Mouse (Mus musculus): ENCODE measurements around the gene Notum. TPM values are rescaled to one million over a fixed set of nuclear protein-coding genes. Genes with fewer than 3 reads are reported as not detected.

Gene Notum
- polyA plus RNA-seq, 1 experiment from 2014 or later = 0.15 TPM

- Histone ChIP-seq H3K4me3 (no peak overlapping the region), H3K4me1 (peaks cover 12% of the 10 kb centered on the region), H3K27ac (no peak overlapping the region), H3K9ac (no peak overlapping the region), H3K9me3 (replicated peaks) (no peaks in the 10 kb centered on the region), H3K4me2 (no peak overlapping the region), H3K36me3 (ENCODE audit: poor library complexity, severe bottlenecking) (peaks cover 83% of the 10 kb centered on the region), H3K27me3 (peaks cover 17% of the 10 kb centered on the region)
- WGBS = 38% methylated on average over 8 of the region's 8 CpGs
- ATAC-seq = no peak
Measured at GRCm38 (mm10) chr11:120609250-120609649, 51.7 kb downstream of the Notum start.

DNA sequence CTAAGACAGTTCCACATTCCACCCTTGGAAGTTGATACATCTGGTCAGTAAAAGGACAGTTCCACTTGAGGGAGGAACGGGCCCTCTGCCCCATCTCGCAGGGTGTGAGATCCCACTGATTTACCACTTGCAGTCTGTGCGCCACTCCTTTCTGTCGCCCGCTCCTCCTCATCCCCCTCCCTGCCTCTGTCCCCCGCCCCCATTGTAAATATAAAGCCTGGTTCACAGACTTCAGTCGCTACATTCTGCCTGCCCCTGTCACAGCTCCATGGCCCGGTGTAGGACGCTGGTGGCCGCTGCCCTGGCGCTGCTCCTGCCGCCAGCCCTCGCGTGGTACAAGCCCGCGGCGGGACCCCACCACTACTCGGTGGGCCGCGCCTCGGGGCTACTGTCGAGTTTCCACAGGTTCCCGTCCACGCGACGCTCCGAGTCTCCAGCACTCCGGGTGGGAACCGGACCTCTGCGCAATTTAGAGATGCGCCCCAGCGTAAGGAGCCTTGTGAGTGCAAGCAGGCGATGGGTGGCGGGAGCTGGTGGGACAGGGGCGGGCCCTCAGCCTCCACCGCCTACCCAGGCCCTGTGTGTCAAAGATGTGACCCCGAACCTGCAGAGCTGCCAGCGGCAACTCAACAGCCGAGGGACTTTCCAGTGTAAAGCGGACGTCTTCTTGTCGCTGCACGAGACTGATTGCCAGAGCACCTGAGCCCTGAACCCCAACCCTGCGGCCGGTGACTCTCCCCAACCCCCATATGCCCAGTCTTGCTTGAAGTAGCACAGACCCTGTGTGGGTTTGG is 52.5 kb downstream of the Notum start, which contains the start of gene Npb:
Gene Npb (plus strand): TSS at position 237 of the 794 bp plus-strand sequence.
- Histone ChIP-seq H3K27me3 (peaks cover 17% of the 10 kb centered on the region), H3K4me1 (peaks cover 12% of the 10 kb centered on the region), H3K4me3 (peak within 1 kb of the TSS; percentile 22), H3K27ac (no peak within 1 kb of the TSS), H3K36me3 (ENCODE audit: poor library complexity, severe bottlenecking) (peaks cover 82% of the 10 kb centered on the region), H3K4me2 (peak within 1 kb of the TSS; percentile 49), H3K9ac (peak within 1 kb of the TSS; percentile 55), H3K9me3 (replicated peaks) (no peaks in the 10 kb centered on the region)
- ATAC-seq = 0 out of 2 replicates have a peak, but pooled peaks have one; percentile 9
- WGBS = 6% methylated on average over 45 of the region's 45 CpGs

- no peak overlapping the region for H3K4me3 ChIP-seq
- peaks cover 17% of the 10 kb centered on the region for H3K27me3 ChIP-seq
- H3K4me1 ChIP-seq = peaks cover 12% of the 10 kb centered on the region
- ATAC-seq = no peak
- H3K36me3 ChIP-seq (ENCODE audit: poor library complexity, severe bottlenecking) = peaks cover 82% of the 10 kb centered on the region
- WGBS = 83% methylated on average over 4 of the region's 4 CpGs
- no peak overlapping the region for H3K4me2 ChIP-seq
- no peaks in the 10 kb centered on the region for H3K9me3 ChIP-seq (replicated peaks)
- no peak overlapping the region for H3K27ac ChIP-seq
- no peak overlapping the region for H3K9ac ChIP-seq
Measured at GRCm38 (mm10) chr11:120606764-120607163, 54.2 kb downstream of the Notum start.

- Histone ChIP-seq H3K27me3 (peaks cover 17% of the 10 kb centered on the region), H3K36me3 (ENCODE audit: poor library complexity, severe bottlenecking) (peaks cover 80% of the 10 kb centered on the region), H3K27ac (no peak overlapping the region), H3K4me3 (no peak overlapping the region), H3K9me3 (replicated peaks) (no peaks in the 10 kb centered on the region), H3K4me1 (peaks cover 12% of the 10 kb centered on the region), H3K9ac (no peak overlapping the region), H3K4me2 (no peak overlapping the region)
- no peak for ATAC-seq
- WGBS = 87% methylated on average over 7 of the region's 7 CpGs
Measured at GRCm38 (mm10) chr11:120605667-120606066, 55.3 kb downstream of the Notum start.

Small RNAs within 50 kb of the gene (microRNA-seq; reads per million reads assigned to microRNA genes)
- gene Mir6936 = 1.1 reads per million

Other genes starting within 250 kb of the Notum start
- gene Nploc4, start 223.5 kb downstream of the Notum start, polyA plus RNA-seq (2015; fragmentation: Nextera tagmentation; extraction: Ambion mirVana) = 33.6 and 33.9 TPM in 2 replicates
- not detected in 2 replicates for gene Tspan10, start 218.5 kb downstream of the Notum start, polyA plus RNA-seq (2015; fragmentation: Nextera tagmentation; extraction: Ambion mirVana)
- 0.19 and 0.20 TPM in 2 replicates for gene Pde6g, start 207.7 kb downstream of the Notum start, polyA plus RNA-seq (2015; fragmentation: Nextera tagmentation; extraction: Ambion mirVana)
- gene Oxld1, start 203.1 kb downstream of the Notum start, polyA plus RNA-seq (2015; fragmentation: Nextera tagmentation; extraction: Ambion mirVana) = 9.2 and 10.7 TPM in 2 replicates
- gene Ccdc137, start 203.1 kb downstream of the Notum start, polyA plus RNA-seq (2015; fragmentation: Nextera tagmentation; extraction: Ambion mirVana) = 30.9 and 31.3 TPM in 2 replicates
- 49.8 and 56.5 TPM in 2 replicates for gene Arl16, start 193.6 kb downstream of the Notum start, polyA plus RNA-seq (2015; fragmentation: Nextera tagmentation; extraction: Ambion mirVana)
- 127 TPM in 2 replicates for gene Mrpl12, start 176.6 kb downstream of the Notum start, polyA plus RNA-seq (2015; fragmentation: Nextera tagmentation; extraction: Ambion mirVana)
- gene Slc25a10, start 169.3 kb downstream of the Notum start, polyA plus RNA-seq (2015; fragmentation: Nextera tagmentation; extraction: Ambion mirVana) = 31.1 and 41.9 TPM in 2 replicates
- gene Gcgr, start 130.5 kb downstream of the Notum start, polyA plus RNA-seq (2015; fragmentation: Nextera tagmentation; extraction: Ambion mirVana) = 0.08 and 0.21 TPM in 2 replicates
- gene Mcrip1, start 111.4 kb downstream of the Notum start, polyA plus RNA-seq (2015; fragmentation: Nextera tagmentation; extraction: Ambion mirVana) = 228 and 240 TPM in 2 replicates
- not detected in 2 replicates for gene Ppp1r27, start 110.0 kb downstream of the Notum start, polyA plus RNA-seq (2015; fragmentation: Nextera tagmentation; extraction: Ambion mirVana)
- 253 and 286 TPM in 2 replicates for gene P4hb, start 87.9 kb downstream of the Notum start, polyA plus RNA-seq (2015; fragmentation: Nextera tagmentation; extraction: Ambion mirVana)
- gene Arhgdia, start 79.6 kb downstream of the Notum start, polyA plus RNA-seq (2015; fragmentation: Nextera tagmentation; extraction: Ambion mirVana) = 462 and 508 TPM in 2 replicates
- gene Alyref, start 62.8 kb downstream of the Notum start, polyA plus RNA-seq (2015; fragmentation: Nextera tagmentation; extraction: Ambion mirVana) = 420 and 488 TPM in 2 replicates
- 204 and 211 TPM in 2 replicates for gene Anapc11, start 62.8 kb downstream of the Notum start, polyA plus RNA-seq (2015; fragmentation: Nextera tagmentation; extraction: Ambion mirVana)
- gene Npb, start 52.7 kb downstream of the Notum start, polyA plus RNA-seq (2015; fragmentation: Nextera tagmentation; extraction: Ambion mirVana) = 0.50 TPM in 1 of 2 replicates, not detected in the other
- gene Pcyt2, start 43.2 kb downstream of the Notum start, polyA plus RNA-seq (2015; fragmentation: Nextera tagmentation; extraction: Ambion mirVana) = 140 and 159 TPM in 2 replicates
- 42.7 and 43.1 TPM in 2 replicates for gene Sirt7, start 35.9 kb downstream of the Notum start, polyA plus RNA-seq (2015; fragmentation: Nextera tagmentation; extraction: Ambion mirVana)
- 19.8 and 24.1 TPM in 2 replicates for gene Mafg, start 27.6 kb downstream of the Notum start, polyA plus RNA-seq (2015; fragmentation: Nextera tagmentation; extraction: Ambion mirVana)
- 23.9 and 25.5 TPM in 2 replicates for gene Pycr1, start 17.4 kb downstream of the Notum start, polyA plus RNA-seq (2015; fragmentation: Nextera tagmentation; extraction: Ambion mirVana)
- 0.25 and 0.81 TPM in 2 replicates for gene Myadml2, start 13.0 kb downstream of the Notum start, polyA plus RNA-seq (2015; fragmentation: Nextera tagmentation; extraction: Ambion mirVana)
- 142 and 151 TPM in 2 replicates for gene Aspscr1, start 11.8 kb upstream of the Notum start, polyA plus RNA-seq (2015; fragmentation: Nextera tagmentation; extraction: Ambion mirVana)
- 127 TPM in 2 replicates for gene Cenpx, start 52.6 kb upstream of the Notum start, polyA plus RNA-seq (2015; fragmentation: Nextera tagmentation; extraction: Ambion mirVana)
- 64.5 and 72.9 TPM in 2 replicates for gene Lrrc45, start 52.8 kb upstream of the Notum start, polyA plus RNA-seq (2015; fragmentation: Nextera tagmentation; extraction: Ambion mirVana)
- 83.0 and 105 TPM in 2 replicates for gene Rac3, start 60.3 kb upstream of the Notum start, polyA plus RNA-seq (2015; fragmentation: Nextera tagmentation; extraction: Ambion mirVana)
- 7.8 and 9.5 TPM in 2 replicates for gene Dcxr, start 66.1 kb upstream of the Notum start, polyA plus RNA-seq (2015; fragmentation: Nextera tagmentation; extraction: Ambion mirVana)
- gene Cbr2, start 70.9 kb upstream of the Notum start, polyA plus RNA-seq (2015; fragmentation: Nextera tagmentation; extraction: Ambion mirVana) = 0.26 TPM in 1 of 2 replicates, not detected in the other
- gene Hmga1b, start 101.6 kb upstream of the Notum start, polyA plus RNA-seq (2015; fragmentation: Nextera tagmentation; extraction: Ambion mirVana) = 2.7 and 4.0 TPM in 2 replicates
- gene Rfng, start 123.0 kb upstream of the Notum start, polyA plus RNA-seq (2015; fragmentation: Nextera tagmentation; extraction: Ambion mirVana) = 58.4 and 63.1 TPM in 2 replicates
- 261 and 280 TPM in 2 replicates for gene Gps1, start 123.1 kb upstream of the Notum start, polyA plus RNA-seq (2015; fragmentation: Nextera tagmentation; extraction: Ambion mirVana)
- 58.6 and 67.7 TPM in 2 replicates for gene Dus1l, start 135.2 kb upstream of the Notum start, polyA plus RNA-seq (2015; fragmentation: Nextera tagmentation; extraction: Ambion mirVana)
- 61.4 and 79.4 TPM in 2 replicates for gene Fasn, start 163.4 kb upstream of the Notum start, polyA plus RNA-seq (2015; fragmentation: Nextera tagmentation; extraction: Ambion mirVana)